Mouse (Mus musculus) cerebellum, postnatal 36 days (tissue): ENCODE data around the gene Bmpr1a.

ENCODE experiments used
- DNase-seq, 2 experiments: peaks; one replicate each; pipeline ENCODE4 v3.0.0; 2021 to 2022; ENCODE audit warnings: mixed read lengths in 2 of 2

The Bmpr1a gene

GRCm38 (mm10) chr14:34504377-34504776, 1.2 kb upstream of the Bmpr1a start:
- DNase-seq: no peak

- DNase-seq: no peak
Measured at GRCm38 (mm10) chr14:34503759-34504158, 618 bp upstream of the Bmpr1a start.

- DNase-seq: peak; percentile 89 to 91
Measured at GRCm38 (mm10) chr14:34502475-34503324, 441 bp downstream of the Bmpr1a start.

- DNase-seq: peak; percentile 54 to 59
Measured at GRCm38 (mm10) chr14:34501804-34502474, 1.2 kb downstream of the Bmpr1a start.

GRCm38 (mm10) chr14:34501447-34501803, 1.7 kb downstream of the Bmpr1a start:
- DNase-seq: peak in 1 of 2 experiments; percentile 11

GRCm38 (mm10) chr14:34500309-34500708, 2.8 kb downstream of the Bmpr1a start:
- DNase-seq: no peak

GRCm38 (mm10) chr14:34499664-34500063, 3.5 kb downstream of the Bmpr1a start:
- DNase-seq: no peak

- DNase-seq: no peak
Measured at GRCm38 (mm10) chr14:34497346-34497745, 5.8 kb downstream of the Bmpr1a start.

- no peak for DNase-seq
Measured at GRCm38 (mm10) chr14:34493682-34494081, 9.5 kb downstream of the Bmpr1a start.

- no peak for DNase-seq
Measured at GRCm38 (mm10) chr14:34492688-34493087, 10.5 kb downstream of the Bmpr1a start.

- DNase-seq: no peak
Measured at GRCm38 (mm10) chr14:34490965-34491364, 12.2 kb downstream of the Bmpr1a start.

- no peak for DNase-seq
Measured at GRCm38 (mm10) chr14:34489928-34490327, 13.2 kb downstream of the Bmpr1a start.

- no peak for DNase-seq
Measured at GRCm38 (mm10) chr14:34486169-34486568, 17.0 kb downstream of the Bmpr1a start.

GRCm38 (mm10) chr14:34483469-34484341, 19.4 kb downstream of the Bmpr1a start:
- no peak for DNase-seq

GRCm38 (mm10) chr14:34471591-34471990, 31.6 kb downstream of the Bmpr1a start:
- no peak for DNase-seq

GRCm38 (mm10) chr14:34466291-34466690, 36.9 kb downstream of the Bmpr1a start:
- no peak for DNase-seq

GRCm38 (mm10) chr14:34459386-34459785, 43.8 kb downstream of the Bmpr1a start:
- no peak for DNase-seq

- peak; percentile 42 to 64 for DNase-seq
Measured at GRCm38 (mm10) chr14:34458880-34459279, 44.3 kb downstream of the Bmpr1a start.

- no peak for DNase-seq
Measured at GRCm38 (mm10) chr14:34454282-34454681, 48.9 kb downstream of the Bmpr1a start.

GRCm38 (mm10) chr14:34453648-34454047, 49.5 kb downstream of the Bmpr1a start:
- no peak for DNase-seq

GRCm38 (mm10) chr14:34451872-34452271, 51.3 kb downstream of the Bmpr1a start:
- no peak for DNase-seq

GRCm38 (mm10) chr14:34450451-34450850, 52.7 kb downstream of the Bmpr1a start:
- no peak for DNase-seq

- no peak for DNase-seq
Measured at GRCm38 (mm10) chr14:34449807-34450206, 53.3 kb downstream of the Bmpr1a start.
